Mouse (Mus musculus): ENCODE measurements around the gene Utp3.

GRCm38 (mm10) chr5:88580681-88581080, 26.4 kb downstream of the Utp3 start:
- no peak for TF ChIP-seq CTCF (IDR thresholded peaks at IDR 0.05)
- no peak for TF ChIP-seq EP300 (IDR thresholded peaks at IDR 0.05)

All from lung, postnatal 0 days (tissue).